Mouse (Mus musculus) embryonic facial prominence, embryonic 13.5 days (tissue): ENCODE data around the gene Znrf2. TPM values are rescaled to one million over a fixed set of nuclear protein-coding genes. Genes with fewer than 3 reads are reported as not detected.
"Not testable (repeated sequence)": the region's sequence is repeated elsewhere in the genome, so short reads cannot be mapped to it uniquely, and the experiment has no call there.

ENCODE experiments used
- ATAC-seq: fragments of 200-750 bp; cut with Nextera tagmentation; 2 replicates; pipeline ENCODE4 v1.8.0; 2017; ENCODE audit warnings: low read depth; ENCODE audit not compliant: insufficient number of reproducible peaks, insufficient read depth, low FRiP score, low TSS enrichment
- H3K27ac ChIP-seq: fragments of 300-500 bp; sonication (generic); 2 replicates; pipeline ENCODE4 v1.5.1; 2015; ENCODE audit warnings: moderate library complexity, mild to moderate bottlenecking, inconsistent platforms
- H3K27me3 ChIP-seq: fragments of 300-500 bp; sonication (generic); 2 replicates; pipeline ENCODE4 v1.6.1; 2015; ENCODE audit warnings: mild to moderate bottlenecking, inconsistent platforms
- H3K36me3 ChIP-seq: fragments of 300-500 bp; sonication (generic); 2 replicates; pipeline ENCODE4 v1.6.1; 2015; ENCODE audit warnings: mild to moderate bottlenecking, inconsistent platforms
- H3K4me1 ChIP-seq: fragments of 300-500 bp; sonication (generic); 2 replicates; pipeline ENCODE4 v1.6.1; 2015; ENCODE audit warnings: inconsistent platforms
- H3K4me2 ChIP-seq: fragments of 300-500 bp; sonication (generic); 2 replicates; pipeline ENCODE4 v1.6.1; 2015; ENCODE audit warnings: moderate library complexity, mild to moderate bottlenecking, inconsistent platforms
- H3K4me3 ChIP-seq: fragments of 300-500 bp; sonication (generic); 2 replicates; pipeline ENCODE4 v1.5.1; 2015; ENCODE audit warnings: mild to moderate bottlenecking, inconsistent platforms
- H3K9ac ChIP-seq: fragments of 300-500 bp; sonication (generic); 2 replicates; pipeline ENCODE4 v1.6.1; 2015; ENCODE audit warnings: mild to moderate bottlenecking, inconsistent platforms
- H3K9me3 ChIP-seq: fragments of 300-500 bp; sonication (generic); 2 replicates; pipeline ENCODE4 v1.6.1; 2016; ENCODE audit warnings: inconsistent platforms
- WGBS: fragments of 180-500 bp; shearing (Covaris S2); methylation state at CpG from one replicate; pipeline ENCODE4 v1.1.7; 2015; ENCODE audit warnings: mixed read lengths; 5-methylcytosine and 5-hydroxymethylcytosine counted together
- polyA plus RNA-seq: library from polyadenylated mRNA; unstranded; fragments of >200 nt; fragmentation: Nextera tagmentation; extraction: Ambion mirVana; gene quantifications from 2 replicates; pipeline ENCODE4 v1.2.1, GENCODE M21; 2015

The Znrf2 gene
- polyA plus RNA-seq, 1 experiment from 2014 or later: 3.5 TPM

GRCm38 (mm10) chr6:54810314-54810646, 6.4 kb upstream of the Znrf2 start:
- no peaks in the 10 kb centered on the region for H3K36me3 ChIP-seq
- ATAC-seq: no peak
- 77% methylated on average over 1 of the region's 1 CpGs for WGBS
- no peak overlapping the region for H3K27ac ChIP-seq
- no peaks in the 10 kb centered on the region for H3K27me3 ChIP-seq
- H3K4me1 ChIP-seq: peaks cover 15% of the 10 kb centered on the region; the same call in 1 of the 2 replicates
- H3K4me3 ChIP-seq: no peak overlapping the region
- H3K9ac ChIP-seq: no peak overlapping the region
- H3K4me2 ChIP-seq: no peak overlapping the region
- no peaks in the 10 kb centered on the region for H3K9me3 ChIP-seq

DNA sequence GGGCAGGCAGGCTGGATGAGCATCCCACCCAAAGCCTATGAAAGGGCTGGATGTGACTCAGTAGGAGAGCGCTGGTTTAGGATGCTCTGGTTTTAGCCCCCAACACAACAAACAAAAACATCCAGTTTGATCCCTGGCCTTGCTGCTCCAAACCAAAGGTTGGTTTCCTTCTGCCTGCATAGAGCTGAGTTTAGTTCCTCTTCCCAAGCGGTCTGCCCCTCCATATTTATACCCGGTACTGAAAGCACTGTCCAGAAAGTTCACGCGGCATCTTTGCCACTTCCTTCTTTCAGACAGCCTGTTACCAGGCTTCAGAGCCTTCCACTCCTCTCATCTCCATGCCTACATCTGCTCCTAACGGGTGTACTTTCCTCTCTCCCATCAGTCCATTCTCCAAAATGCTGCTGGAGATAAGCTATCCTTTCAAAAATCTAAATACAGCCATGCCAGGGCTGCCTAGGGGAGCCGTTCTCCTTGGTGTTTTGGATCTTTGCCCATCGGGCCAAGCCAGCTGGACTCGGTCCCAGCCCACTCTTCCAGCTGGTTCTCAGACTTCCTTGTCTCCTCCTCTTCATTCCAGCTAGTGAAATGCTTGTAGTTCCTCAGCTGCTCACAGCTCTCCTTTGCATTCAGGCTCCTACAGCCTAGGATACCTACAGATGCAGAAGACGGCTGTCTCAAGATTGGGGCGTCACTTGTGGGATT, 5.0 kb upstream of the Znrf2 start:
- no peak overlapping the region for H3K27ac ChIP-seq
- H3K36me3 ChIP-seq: no peaks in the 10 kb centered on the region
- ATAC-seq: no peak
- no peak overlapping the region for H3K4me2 ChIP-seq
- peaks cover 15% of the 10 kb centered on the region; the same call in 1 of the 2 replicates for H3K4me1 ChIP-seq
- no peak overlapping the region for H3K9ac ChIP-seq
- H3K27me3 ChIP-seq: no peaks in the 10 kb centered on the region
- 76% methylated on average over 11 of the region's 11 CpGs for WGBS
- no peak overlapping the region for H3K4me3 ChIP-seq
- H3K9me3 ChIP-seq: no peaks in the 10 kb centered on the region

DNA sequence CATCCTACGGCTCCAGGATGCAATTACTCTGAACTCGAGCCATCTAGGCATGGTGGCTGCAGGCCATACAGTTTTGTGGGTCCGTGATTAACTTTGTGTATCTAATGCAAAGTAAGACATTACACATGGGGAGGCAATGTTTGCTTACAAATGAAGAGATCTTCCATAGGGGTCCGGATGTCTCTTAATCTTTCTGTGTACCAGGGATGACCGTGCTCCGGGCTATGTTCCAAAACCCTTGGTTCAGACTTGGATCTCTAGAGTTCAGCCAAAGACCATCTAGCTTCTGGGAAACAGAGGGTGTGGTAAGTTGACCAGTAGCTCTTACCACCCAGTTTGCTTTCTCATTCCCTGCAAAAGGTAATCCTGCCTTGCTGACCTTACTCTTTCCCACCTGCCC, 4.4 kb upstream of the Znrf2 start:
- no peak overlapping the region for H3K27ac ChIP-seq
- no peaks in the 10 kb centered on the region for H3K27me3 ChIP-seq
- peaks cover 15% of the 10 kb centered on the region; the same call in 1 of the 2 replicates for H3K4me1 ChIP-seq
- no peak overlapping the region for H3K4me2 ChIP-seq
- H3K4me3 ChIP-seq: no peak overlapping the region
- WGBS: 83% methylated on average over 6 of the region's 6 CpGs
- no peaks in the 10 kb centered on the region for H3K9me3 ChIP-seq
- no peaks in the 10 kb centered on the region for H3K36me3 ChIP-seq
- ATAC-seq: no peak
- no peak overlapping the region for H3K9ac ChIP-seq

GRCm38 (mm10) chr6:54815428-54816130, 1.1 kb upstream of the Znrf2 start:
- 78% methylated on average over 9 of the region's 9 CpGs for WGBS
- Histone ChIP-seq H3K4me2 (peak overlapping the region; percentile 63), H3K4me1 (peaks cover 28% of the 10 kb centered on the region)

GRCm38 (mm10) chr6:54817266-54817767, 601 bp downstream of the Znrf2 start:
- Histone ChIP-seq H3K4me1 (peaks cover 20% of the 10 kb centered on the region), H3K27me3 (no peaks in the 10 kb centered on the region), H3K9ac (peak overlapping the region; percentile 92), H3K9me3 (no peaks in the 10 kb centered on the region), H3K4me2 (peak overlapping the region; percentile 63), H3K4me3 (peak overlapping the region; percentile 85), H3K36me3 (no peaks in the 10 kb centered on the region), H3K27ac (peak overlapping the region; percentile 96)
- WGBS: under 1% methylated on average over 38 of the region's 39 CpGs
- no peak; the same call in 1 of the 2 replicates for ATAC-seq

More at GRCm38 (mm10) chr6:54815428-54816130, 1.1 kb upstream of the Znrf2 start:
- Histone ChIP-seq H3K4me3 (no peak overlapping the region), H3K9ac (no peak overlapping the region), H3K9me3 (no peaks in the 10 kb centered on the region), H3K27ac (no peak overlapping the region), H3K27me3 (no peaks in the 10 kb centered on the region), H3K36me3 (no peaks in the 10 kb centered on the region)
- no peak for ATAC-seq

DNA sequence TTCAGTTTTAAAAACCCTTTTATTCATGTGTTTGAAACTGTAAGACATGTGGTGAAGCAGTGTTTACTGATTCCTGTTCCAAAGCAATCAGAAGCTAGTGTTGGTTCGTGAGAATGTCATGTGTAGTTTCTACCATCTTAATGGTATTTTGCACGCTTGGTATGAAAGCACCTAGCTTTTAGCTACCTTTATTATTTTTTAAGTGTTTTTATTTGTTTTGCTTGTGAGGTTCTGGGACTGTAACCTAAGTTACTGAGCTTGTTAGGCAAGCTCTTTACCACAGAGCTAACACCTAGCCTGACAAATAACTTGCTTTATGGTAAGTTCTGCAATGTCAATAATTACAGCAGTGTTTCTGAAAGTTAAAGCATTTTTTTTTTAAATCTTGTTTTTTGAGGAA, 1.7 kb downstream of the Znrf2 start:
- ATAC-seq: no peak
- H3K4me1 ChIP-seq: peaks cover 16% of the 10 kb centered on the region
- peak overlapping the region; percentile 63 for H3K4me2 ChIP-seq
- H3K9ac ChIP-seq: peak overlapping the region; percentile 92; the same call in 1 of the 2 replicates
- no peak overlapping the region for H3K27ac ChIP-seq
- no peaks in the 10 kb centered on the region for H3K36me3 ChIP-seq
- 45% methylated on average over 2 of the region's 2 CpGs for WGBS
- no peaks in the 10 kb centered on the region for H3K9me3 ChIP-seq
- no peaks in the 10 kb centered on the region for H3K27me3 ChIP-seq
- peak overlapping the region; percentile 85 for H3K4me3 ChIP-seq

DNA sequence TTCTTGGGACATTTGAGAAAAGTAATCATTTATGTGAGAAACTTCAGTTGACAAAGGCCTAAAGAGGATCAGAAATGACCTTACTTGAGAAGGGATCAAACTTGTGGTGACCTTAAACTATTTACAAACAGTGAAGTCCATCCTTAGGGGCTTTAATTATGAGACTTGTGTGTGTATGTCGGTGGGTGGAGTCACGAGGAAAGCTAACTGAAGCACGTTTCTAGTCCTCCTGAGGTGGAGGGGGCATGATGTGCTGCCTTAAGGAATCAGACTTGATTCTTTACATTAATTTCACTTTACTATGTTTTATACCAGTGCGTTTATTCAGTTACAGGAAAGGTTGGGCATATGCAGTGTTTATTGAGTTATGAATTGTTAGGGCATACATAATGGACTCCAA, 2.6 kb downstream of the Znrf2 start:
- Histone ChIP-seq H3K9me3 (no peaks in the 10 kb centered on the region), H3K4me1 (peaks cover 16% of the 10 kb centered on the region), H3K27me3 (no peaks in the 10 kb centered on the region), H3K9ac (no peak overlapping the region), H3K4me3 (no peak overlapping the region), H3K4me2 (peak overlapping the region; percentile 32; the same call in 1 of the 2 replicates), H3K27ac (no peak overlapping the region), H3K36me3 (no peaks in the 10 kb centered on the region)
- 30% methylated on average over 4 of the region's 4 CpGs for WGBS
- ATAC-seq: no peak

- ATAC-seq: no peak
- Histone ChIP-seq H3K27ac (no peak overlapping the region), H3K9me3 (no peaks in the 10 kb centered on the region), H3K36me3 (no peaks in the 10 kb centered on the region), H3K27me3 (no peaks in the 10 kb centered on the region), H3K4me2 (peak overlapping the region; percentile 26; the same call in 1 of the 2 replicates), H3K4me3 (no peak overlapping the region), H3K4me1 (peaks cover 16% of the 10 kb centered on the region), H3K9ac (no peak overlapping the region)
- WGBS: 38% methylated on average over 3 of the region's 3 CpGs
Measured at GRCm38 (mm10) chr6:54819746-54820145, 3.0 kb downstream of the Znrf2 start.

DNA sequence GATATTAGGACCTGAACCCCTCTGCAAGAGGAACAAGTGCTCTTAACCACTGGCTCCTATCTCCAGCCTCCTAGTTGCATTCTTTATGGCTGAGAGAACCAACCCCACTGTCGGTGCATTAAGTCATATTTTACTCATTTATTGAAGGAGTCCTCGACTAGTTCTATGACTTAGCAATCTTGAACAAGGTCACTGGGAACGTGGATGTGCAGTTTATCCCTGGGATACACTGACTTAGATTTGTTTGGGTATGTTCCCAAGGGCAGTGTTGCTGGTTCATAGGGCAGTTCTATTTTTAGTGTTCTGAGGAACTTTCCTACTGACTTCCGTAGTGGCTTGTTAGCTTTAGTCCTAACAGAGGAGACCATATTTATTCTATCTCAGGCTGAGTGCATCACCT, 5.6 kb downstream of the Znrf2 start:
- ATAC-seq: no peak
- peaks cover 16% of the 10 kb centered on the region for H3K4me1 ChIP-seq
- no peaks in the 10 kb centered on the region for H3K27me3 ChIP-seq
- no peak overlapping the region for H3K27ac ChIP-seq
- H3K9me3 ChIP-seq: no peaks in the 10 kb centered on the region
- H3K9ac ChIP-seq: no peak overlapping the region
- no peak overlapping the region for H3K4me3 ChIP-seq
- H3K36me3 ChIP-seq: no peaks in the 10 kb centered on the region
- WGBS: 77% methylated on average over 4 of the region's 4 CpGs
- no peak overlapping the region for H3K4me2 ChIP-seq

DNA sequence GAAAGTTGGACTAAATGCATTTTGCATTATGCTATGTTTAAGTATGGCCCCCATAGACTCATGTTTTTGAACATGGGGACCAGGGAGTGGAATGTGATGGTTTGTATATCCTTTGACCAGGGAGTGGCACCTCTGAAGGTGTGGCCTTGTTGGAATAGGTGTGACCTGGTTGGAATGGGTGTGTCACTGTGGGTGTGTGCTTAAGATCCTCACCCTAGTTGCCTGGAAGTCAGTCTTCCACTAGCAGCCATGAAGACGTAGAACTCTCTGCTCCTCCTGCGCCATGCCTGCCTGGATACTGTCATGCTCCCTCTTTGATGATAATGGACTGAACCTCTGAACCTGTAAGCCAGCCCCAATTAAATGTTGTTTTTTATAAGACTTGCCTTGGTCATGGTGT, 7.8 kb downstream of the Znrf2 start:
- ATAC-seq, H3K9me3 ChIP-seq, H3K27ac ChIP-seq, H3K36me3 ChIP-seq, H3K27me3 ChIP-seq, H3K4me3 ChIP-seq, H3K9ac ChIP-seq, H3K4me2 ChIP-seq: not testable (repeated sequence)
- 98% methylated on average over 2 of the region's 2 CpGs for WGBS
- peaks cover 18% of the 10 kb centered on the region for H3K4me1 ChIP-seq

GRCm38 (mm10) chr6:54827481-54827880, 10.8 kb downstream of the Znrf2 start:
- Histone ChIP-seq H3K36me3 (no peaks in the 10 kb centered on the region), H3K27me3 (no peaks in the 10 kb centered on the region), H3K4me3 (no peak overlapping the region), H3K27ac (no peak overlapping the region), H3K9ac (no peak overlapping the region), H3K4me2 (no peak overlapping the region), H3K9me3 (no peaks in the 10 kb centered on the region), H3K4me1 (peaks cover 21% of the 10 kb centered on the region)
- 82% methylated on average over 5 of the region's 5 CpGs for WGBS
- no peak for ATAC-seq

- ATAC-seq: no peak
- H3K27me3 ChIP-seq: no peaks in the 10 kb centered on the region
- H3K27ac ChIP-seq: no peak overlapping the region
- H3K36me3 ChIP-seq: no peaks in the 10 kb centered on the region
- H3K9me3 ChIP-seq: no peaks in the 10 kb centered on the region
- H3K4me2 ChIP-seq: no peak overlapping the region
- peaks cover 21% of the 10 kb centered on the region for H3K4me1 ChIP-seq
- 79% methylated on average over 1 of the region's 1 CpGs for WGBS
- H3K4me3 ChIP-seq: no peak overlapping the region
- no peak overlapping the region for H3K9ac ChIP-seq
Measured at GRCm38 (mm10) chr6:54828274-54828673, 11.6 kb downstream of the Znrf2 start.
